Mouse (Mus musculus): ENCODE data around the gene Jph3.
A peak's percentile ranks its signal among the peaks of the same experiment; 100 is the strongest.

Jph3 gene

DNA sequence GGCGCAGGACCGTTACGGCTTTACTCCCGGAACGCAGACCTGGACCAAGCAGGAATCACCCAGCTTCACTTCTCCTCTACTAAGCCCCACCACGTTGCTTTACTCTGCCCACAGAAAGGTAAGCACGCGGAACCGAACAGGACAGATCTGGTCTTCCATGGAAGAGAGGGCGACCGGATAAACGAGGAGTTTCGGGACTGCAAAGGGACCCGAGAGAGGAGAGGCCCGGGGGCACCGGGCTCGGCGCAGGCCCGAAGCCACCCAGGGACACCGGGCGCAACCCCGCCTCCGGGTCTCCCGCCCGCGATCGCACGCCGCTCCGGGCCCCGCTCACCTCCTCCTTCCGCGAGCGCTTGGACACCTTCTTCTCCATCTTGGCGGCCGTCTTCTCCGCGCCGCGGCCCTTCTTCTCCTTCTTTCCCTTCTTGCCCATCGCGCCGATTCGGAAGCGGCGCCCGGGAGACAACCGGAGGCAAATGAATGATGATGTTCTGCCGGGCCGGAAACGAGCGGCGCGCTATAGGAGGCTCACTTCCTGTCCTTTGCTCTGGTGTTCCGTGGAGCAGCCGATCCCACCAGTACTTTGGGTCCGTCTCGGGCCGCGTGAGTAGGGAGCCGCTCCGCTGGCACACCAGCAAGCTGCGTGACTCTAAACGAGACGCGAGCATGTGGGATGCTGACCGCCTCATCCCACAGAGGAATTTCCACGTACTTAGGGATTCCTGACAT is 99.8 kb downstream of the Jph3 start, which contains the start of gene Klhdc4:
Gene Klhdc4 (minus strand): TSS at position 522 of the 729 bp plus-strand sequence.
- peak; percentile 83 for DNase-seq (ENCODE audit: extremely low read depth, insufficient read length, low spot score)

DNA sequence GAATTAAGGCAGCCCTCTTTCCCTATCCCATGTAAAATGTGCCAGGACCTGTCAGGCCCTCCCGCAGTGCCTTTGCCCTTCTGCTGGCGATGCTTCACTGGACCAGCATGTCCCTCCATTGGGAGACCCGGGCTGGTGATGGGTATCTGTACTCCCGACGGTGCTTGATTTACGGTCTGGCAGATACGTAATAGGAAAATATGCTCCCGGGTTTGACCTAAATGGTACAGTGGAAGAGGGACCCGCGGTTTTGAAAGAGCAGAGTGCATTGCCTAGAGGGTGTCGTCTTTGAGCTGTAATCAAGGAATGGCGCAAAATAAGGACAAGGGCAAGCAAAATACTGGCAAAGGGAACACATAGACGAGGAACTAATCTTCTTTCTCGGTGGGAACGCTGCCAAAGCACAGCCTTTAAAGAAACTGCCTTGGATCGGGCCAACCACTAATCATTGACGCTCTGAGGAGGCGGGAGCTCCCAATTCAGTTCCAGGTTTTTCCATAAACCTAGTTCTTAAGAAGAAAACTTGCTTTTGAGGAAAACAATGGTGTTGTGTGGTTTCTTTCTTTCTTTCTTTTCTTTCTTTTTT is 100.4 kb downstream of the Jph3 start:
- DNase-seq (ENCODE audit: extremely low read depth, insufficient read length, low spot score): no peak

DNA sequence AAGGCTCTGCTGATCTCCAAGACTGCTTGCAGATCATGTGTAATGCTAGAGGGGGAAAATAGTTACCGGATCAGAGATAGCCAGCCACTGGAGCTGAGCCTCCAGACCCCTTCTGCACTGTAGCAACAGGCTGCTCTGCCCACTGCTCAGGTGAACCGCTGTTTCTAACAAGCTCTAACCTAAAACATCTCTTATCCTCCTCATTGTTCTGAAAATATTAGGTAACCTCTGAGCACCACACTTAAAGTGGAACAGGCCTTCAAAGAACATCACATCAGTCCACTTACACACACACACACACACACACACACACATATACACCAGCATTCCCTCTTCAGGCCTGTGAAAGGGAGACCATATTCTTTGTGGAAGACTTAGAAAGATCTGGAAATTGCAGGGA is 102.6 kb downstream of the Jph3 start:
- DNase-seq (ENCODE audit: extremely low read depth, insufficient read length, low spot score): no peak

DNA sequence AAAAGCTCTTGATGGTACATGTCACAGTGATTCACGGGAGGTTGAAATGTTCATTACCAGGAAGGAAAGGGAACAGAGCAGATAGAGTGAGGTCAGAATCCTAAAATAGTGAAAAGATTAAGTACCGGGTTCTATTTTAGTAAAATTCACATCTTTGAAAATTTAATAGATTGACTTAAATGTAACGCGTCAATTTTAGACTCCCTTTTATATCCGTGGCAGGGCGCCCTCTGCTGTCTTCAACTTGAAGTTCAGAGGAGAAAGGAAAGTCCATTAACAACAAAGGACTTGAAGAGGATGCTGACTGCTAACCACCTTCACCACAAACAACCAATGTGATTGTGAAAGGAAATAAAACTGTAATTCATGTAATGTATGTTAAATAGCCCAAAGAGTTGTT is 103.1 kb downstream of the Jph3 start:
- DNase-seq (ENCODE audit: extremely low read depth, insufficient read length, low spot score): peak; percentile 68

DNA sequence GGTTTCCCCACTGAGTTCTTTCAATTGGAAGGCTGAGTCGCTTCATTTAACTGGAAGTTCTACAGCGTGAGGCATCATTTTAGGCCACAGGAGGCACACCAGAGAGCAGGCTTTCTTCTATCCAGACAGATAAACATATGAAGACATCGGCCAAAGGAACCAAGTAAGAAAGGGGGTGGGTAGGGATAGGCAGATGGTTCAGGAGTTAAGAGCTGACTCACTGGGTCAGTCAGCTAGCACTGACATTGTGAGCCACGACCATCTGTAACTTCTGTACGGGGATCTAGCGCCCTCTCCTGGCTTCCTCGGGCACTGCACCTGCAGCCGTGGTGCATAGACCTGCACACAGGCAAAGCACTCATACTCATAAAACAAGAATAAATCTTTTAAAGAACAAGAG is 111.8 kb downstream of the Jph3 start:
- peak; percentile 76 for DNase-seq (ENCODE audit: extremely low read depth, insufficient read length, low spot score)

DNA sequence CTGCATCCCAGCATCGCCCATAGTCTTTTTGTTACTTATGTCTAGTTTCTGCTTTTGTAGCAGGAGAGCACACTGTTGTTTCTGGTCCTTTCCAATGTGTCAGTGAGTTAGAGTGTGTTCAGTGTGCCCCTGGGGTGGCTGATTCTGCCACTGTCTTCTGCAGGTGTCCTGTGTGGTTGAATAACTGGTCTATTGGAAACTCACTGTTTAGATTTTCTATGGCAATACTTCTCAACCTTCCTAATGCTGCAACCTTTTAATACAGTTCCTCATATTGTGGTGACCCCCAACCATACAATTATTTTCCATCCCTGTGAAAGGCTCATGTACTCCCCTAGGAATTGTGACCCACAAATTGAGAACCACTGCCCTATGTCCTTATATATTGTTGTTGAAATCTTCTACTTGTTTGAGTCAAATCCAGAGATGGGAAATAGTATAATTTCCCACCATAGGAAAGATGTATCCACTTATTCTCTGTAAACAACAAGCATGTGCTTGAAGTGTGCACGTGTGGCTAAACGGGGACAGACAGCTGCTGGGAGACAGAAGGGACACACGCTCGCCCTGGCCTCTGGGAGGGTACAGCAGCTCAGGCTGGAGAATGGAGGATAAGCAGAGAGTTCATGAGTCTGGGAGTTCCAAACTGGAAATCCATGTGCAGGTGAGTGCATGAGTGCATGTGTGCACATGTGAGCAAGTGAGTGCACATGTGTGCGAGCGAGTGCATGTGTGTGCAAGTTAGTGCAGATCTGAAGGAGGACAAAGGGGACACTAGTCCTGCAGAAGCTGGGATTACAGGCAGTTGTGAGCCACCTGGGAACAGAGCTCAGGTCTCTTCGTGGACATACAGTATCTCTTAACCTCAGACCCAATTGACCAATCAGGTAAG is 112.9 kb downstream of the Jph3 start:
- no peak for DNase-seq (ENCODE audit: extremely low read depth, insufficient read length, low spot score)

DNA sequence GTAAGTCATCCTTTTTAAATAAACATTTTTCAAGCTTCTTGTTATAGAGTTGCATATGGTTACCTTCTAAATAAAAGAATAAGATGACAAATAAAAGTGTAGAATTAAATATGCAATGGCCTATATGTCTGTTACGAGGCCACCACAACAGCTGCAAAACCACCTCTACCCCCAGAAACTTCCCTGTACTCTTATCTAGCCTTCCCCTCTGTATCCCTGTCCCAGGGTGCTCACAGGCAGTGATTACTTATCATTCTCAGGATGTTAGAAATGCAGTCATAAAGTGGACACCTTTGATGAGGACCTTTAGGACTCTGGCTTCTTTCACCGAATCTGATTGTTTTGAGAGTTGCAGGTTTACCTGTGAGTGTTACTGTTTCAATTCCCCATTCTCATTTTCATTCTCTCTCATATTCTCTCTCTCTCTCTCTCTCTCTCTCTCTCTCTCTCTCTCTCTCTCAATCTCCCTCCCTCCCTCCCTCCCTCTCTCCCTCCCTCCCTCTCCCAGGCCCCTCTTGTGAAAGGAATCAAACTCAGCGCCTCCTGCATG is 113.8 kb downstream of the Jph3 start:
- no peak for DNase-seq (ENCODE audit: extremely low read depth, insufficient read length, low spot score)
